Mouse (Mus musculus) cerebellum, adult 9-10 months (tissue): ENCODE measurements around the gene Crispld2.

ENCODE experiments used
- DNase-seq: peaks from one replicate; pipeline ENCODE4 v3.0.0; 2022

Gene Crispld2

DNA sequence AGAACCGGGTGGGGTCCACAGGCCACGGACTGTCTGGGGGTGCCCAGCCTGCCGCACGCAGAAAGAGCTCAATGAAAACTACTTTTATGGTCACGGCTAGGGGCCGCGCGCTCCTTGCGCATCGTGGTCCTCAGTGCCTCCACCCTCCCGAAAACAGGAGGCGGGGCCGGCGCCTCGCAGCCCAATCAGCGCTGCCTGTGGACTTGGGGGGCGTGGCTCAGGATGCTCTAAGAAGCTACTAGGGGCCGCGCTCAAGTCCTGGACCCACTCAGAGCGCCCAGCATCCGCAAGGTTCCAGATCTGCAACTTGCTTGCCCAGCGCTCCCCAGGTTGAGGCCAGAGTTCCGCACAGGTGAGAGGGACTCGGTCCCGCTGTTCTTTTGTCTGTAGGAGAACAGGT is at the start of gene Crispld2:
Gene Crispld2, plus strand, starts transcription at position 190 of the 400 bp plus-strand sequence.
- DNase-seq = no peak

GRCm38 (mm10) chr8:119943616-119944015 is 48.6 kb upstream of the Crispld2 start:
- DNase-seq = peak; percentile 57

DNA sequence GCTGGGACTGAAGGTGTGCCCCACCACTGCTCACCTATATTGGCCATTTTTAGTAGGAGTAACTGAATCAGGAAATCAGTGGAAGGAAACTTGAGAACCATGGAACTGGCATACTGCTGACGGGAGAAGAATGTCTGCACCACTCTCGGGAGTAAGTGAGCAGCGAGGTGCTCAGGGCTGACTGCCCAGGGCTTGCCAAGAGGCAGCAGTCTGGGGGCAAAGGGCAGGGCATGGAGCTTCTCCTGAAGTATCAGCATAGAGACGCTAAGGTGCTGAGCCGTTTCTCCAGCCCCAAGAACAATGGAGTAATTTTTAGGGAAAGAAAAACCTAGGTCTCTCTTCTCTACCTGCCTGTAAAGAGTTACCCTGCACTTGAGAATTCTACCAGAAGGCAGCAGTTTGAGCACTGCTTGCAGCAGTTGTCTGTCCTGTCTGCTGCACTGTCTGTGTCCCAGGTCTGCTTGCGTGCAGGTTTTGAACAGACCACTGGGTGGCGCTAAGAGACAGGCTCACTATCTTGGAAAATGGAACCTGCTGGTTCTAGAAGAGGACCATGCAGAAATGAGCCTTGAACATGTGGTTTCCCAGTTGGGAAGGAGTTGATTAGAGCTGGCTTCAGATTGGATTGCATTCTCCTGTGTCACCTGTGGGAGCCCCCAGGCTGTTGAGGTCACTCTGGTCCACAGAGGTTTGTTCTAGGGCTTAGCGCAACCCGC is 48.0 kb upstream of the Crispld2 start:
- DNase-seq = peak; percentile 86

DNA sequence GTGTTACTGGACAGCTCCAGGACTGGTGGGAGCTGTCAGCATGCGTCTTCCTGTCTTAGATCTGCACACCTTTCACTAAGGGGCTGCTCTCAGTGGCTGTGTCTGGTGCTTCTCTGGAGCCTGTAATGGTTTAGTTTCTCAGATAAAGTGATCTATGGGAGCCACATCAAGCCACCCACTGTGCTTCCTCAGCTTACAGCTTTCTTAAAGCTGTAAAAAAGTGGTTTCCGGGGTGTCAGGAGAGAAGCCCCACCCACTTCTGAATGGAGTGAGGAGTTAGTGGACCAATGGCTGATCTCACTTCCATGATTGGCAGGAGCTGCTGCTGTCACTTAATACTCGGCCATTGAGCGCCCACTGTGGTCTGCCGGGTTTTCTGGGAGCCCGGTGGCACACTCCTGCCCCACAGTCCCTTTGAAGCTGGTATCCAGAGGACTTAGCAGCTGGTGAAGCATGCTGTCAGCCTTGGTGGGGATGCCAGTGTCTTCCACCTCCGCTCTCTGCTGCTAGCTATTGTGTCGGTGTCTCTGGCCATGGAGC is 45.8 kb upstream of the Crispld2 start:
- peak; percentile 15 for DNase-seq

DNA sequence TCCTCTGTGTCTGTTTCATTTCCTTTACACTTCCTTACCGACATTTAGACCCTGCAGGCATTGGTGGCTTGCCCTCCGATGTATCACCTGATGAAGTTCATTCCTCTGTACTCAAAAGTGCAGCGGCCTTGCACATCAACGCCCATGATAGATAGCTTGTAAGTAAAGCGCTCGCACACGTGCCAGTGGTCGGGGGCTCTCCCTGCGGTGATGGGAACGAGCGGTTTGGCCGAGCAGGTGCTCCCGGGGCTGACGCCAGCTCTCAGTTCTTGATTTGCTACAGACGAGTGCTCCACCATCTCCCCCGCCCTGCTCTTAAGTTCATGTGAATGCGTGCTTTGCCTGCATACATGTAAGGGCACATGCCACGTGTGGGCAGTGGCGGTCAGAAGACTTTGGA is 44.6 kb upstream of the Crispld2 start:
- no peak for DNase-seq

DNA sequence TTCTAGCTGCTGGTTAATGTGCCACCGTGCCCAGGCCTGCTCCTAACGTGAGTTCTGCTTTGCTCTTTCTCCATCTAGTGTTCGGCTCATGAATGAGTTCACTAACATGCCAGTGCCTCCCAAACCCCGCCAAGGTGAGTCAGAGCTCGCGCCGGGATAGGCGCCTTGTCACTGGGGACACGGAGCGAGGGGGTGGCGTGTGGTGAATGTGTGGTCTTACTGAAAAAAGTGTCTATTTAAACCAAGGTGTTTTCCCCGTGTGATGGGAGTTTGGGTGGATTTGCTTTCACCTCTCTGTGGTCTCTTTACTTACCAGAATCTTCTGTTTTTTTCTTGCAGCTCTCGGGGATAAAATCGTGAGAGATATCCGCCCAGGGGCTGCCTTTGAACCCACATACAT is 43.9 kb upstream of the Crispld2 start:
- no peak for DNase-seq

- DNase-seq = no peak
These were observed 40.0 kb upstream of the Crispld2 start for GRCm38 (mm10) chr8:119952282-119952681.

- no peak for DNase-seq
These were observed 39.5 kb upstream of the Crispld2 start for GRCm38 (mm10) chr8:119952747-119953146.

GRCm38 (mm10) chr8:119955333-119955732 is 36.9 kb upstream of the Crispld2 start:
- no peak for DNase-seq

DNA sequence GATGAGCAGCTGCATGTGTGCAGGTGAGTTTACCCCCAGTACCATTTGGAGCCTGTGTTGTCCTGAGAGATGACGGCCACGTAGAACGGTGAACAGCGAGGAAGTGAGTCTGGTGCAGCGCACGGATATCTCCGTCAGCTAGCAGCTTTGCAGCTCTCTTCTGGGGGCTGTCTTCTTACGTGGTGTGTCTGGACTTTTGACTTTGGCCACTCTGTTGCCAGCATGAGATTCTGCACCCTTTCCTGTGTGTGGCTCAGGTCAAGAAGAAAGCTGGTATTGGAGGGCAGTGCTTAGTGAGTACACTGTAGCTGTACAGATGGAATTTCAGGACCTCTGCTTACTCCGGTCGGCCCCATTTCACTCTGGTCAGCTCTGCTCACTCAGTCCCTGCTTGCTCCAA is 34.2 kb upstream of the Crispld2 start:
- no peak for DNase-seq

GRCm38 (mm10) chr8:119960531-119961104 is 31.6 kb upstream of the Crispld2 start:
- peak; percentile 83 for DNase-seq

GRCm38 (mm10) chr8:119964859-119965258 is 27.4 kb upstream of the Crispld2 start:
- DNase-seq = no peak

- DNase-seq = no peak
These were observed 24.8 kb upstream of the Crispld2 start for GRCm38 (mm10) chr8:119967435-119967834.

- DNase-seq = no peak
These were observed 22.1 kb upstream of the Crispld2 start for GRCm38 (mm10) chr8:119970169-119970568.

DNA sequence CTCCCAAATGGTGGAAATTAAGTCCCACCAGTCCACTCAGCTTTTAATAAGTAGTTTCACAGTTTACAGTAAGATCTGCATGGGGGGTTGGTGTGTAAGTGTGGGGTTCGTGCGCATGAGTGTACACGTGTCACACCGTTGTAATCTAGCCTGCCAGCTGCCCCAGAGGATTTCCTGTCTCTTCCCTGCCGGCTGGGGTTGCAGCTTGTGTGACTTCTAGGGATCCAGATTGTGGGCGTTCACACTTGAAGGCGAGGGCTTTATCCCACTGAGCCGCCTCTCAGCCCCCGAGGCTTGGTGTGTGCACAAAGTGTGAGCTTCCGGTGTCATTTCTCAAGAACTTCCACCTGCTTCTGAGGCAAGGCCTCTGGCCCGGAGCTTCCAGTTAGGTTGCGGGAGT is 19.7 kb upstream of the Crispld2 start:
- no peak for DNase-seq

DNA sequence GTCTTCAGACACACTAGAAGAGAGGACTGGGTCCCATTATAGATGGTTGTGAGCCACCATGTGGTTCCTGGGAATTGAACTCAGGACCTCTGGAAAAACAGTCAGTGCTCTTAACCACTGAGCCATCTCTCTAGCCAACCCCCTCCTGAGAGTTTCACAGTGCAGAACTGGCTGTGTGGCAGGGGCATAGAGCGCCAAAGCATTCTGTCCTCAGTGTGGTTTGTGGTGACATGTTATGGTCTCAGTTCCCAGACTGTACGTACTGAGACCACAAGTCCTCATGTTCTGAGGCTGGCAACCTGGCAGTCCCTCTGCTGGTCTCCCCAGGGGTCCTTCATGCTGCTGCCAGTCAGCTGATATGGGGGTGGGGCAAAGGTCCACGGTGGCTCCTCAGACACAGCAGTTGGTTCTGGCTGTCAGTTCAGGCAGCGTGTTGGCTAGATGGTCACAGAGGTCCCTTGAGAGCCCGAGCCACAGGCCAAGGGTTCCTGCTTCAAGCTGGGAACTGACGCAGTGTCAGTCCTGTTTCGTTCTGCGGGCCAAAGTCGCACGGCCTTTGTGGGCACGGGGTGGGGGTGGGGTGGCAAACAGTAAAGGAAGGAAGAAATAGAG is 13.4 kb upstream of the Crispld2 start:
- DNase-seq = peak; percentile 26

DNA sequence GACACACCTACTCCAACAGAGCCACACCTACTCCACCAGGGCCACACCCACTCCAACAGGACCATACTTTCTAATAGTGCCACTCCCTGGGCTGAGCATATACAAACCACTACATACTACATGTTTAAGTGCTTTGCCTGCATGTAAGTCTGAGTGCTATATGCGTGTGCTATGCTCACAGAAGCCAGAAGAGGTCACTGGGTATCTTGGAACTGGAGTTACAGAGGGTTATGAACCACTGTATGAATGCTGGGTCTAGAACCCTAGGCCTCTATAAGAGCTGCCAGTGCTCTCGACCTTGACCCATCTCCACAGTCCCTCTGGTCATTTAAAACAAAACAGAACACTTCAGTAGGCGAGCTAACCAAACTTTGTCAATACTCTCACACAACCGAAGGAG is 11.0 kb upstream of the Crispld2 start:
- no peak for DNase-seq

- DNase-seq = no peak
These were observed 8.2 kb upstream of the Crispld2 start for GRCm38 (mm10) chr8:119984085-119984484.

GRCm38 (mm10) chr8:119986174-119986573 is 6.1 kb upstream of the Crispld2 start:
- no peak for DNase-seq

- peak; percentile 28 for DNase-seq
These were observed 4.2 kb upstream of the Crispld2 start for GRCm38 (mm10) chr8:119988087-119988486.

DNA sequence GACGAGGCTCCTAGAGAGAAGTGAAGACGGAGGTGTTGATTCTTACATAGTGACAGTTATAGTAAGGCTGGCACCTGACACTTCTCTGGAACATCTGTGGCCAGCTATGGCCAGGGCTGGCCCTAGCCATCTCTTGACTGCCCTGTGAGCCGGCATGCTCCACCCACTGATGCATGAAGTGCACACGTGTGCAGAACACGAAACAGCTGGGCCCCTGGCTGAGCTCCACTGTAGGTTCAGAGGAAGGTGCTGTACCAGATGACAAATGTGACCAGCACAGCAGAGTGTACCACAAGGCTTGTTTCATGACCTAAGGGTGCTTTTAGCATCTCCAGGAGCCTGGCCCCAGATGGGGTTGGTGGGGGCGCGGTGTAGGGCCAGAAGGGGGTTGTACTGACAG is 1.9 kb downstream of the Crispld2 start:
- DNase-seq = no peak

DNA sequence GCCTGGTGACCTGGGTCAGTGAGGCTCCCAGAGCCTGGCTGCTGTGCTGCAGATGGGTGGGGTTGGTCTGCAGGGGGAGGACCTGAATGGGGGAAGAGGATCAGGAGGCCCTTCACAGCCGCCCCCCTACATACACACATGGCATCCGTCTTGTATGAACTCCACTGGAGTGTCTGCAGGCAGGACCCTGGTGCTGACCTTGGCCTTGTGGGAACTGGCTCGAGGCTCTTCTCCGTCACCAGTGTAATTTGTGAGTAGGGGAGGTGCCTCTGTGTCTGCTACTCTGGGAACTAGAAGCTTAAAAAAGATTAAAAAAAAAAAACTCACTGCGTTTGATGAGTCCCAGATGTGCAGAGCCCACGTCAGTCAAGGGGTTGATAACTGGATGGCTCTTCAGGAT is 2.3 kb downstream of the Crispld2 start:
- no peak for DNase-seq

- no peak for DNase-seq
These were observed 5.0 kb downstream of the Crispld2 start for GRCm38 (mm10) chr8:119997266-119997665.

DNA sequence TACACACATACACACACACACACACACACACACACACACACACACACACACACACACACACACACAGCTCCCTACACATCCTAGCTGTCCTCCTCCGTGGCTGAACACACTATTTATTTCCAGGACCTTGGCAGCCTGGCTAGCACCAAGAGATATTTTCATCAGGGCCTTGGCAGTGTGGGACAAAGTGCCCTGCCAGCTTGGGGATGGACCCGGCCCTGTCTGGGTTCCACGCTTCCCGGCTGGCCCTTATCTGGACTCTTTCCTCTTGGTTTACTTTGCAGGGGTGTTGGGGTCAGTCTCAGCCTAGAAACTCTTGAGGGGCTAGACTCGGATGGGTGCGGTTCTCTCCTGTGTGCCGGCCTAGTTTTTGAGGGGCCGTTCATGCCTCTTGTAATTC is 8.2 kb downstream of the Crispld2 start:
- DNase-seq = no peak
